Comparison of ENCODE assay signal across 27 mouse cellular contexts in genomic region chr9:99212643-99213042, GRCm38 (mm10). TPM values are rescaled to one million over a fixed set of nuclear protein-coding genes. Genes with fewer than 3 reads are reported as not detected.
A peak's percentile ranks its signal among the peaks of the same experiment; 100 is the strongest.
DNase-seq lines count a peak whose midpoint lies in the region; ATAC-seq and TF ChIP-seq lines count a peak whose summit lies in the region.
"Had no signal": no experiment of that assay in that cellular context is flagged by ENCODE, and none has a peak within 500 bp of the region (broad histone marks: within the 10 kb centered on the region; RNA-seq: fewer than 3 reads in every experiment).

No protein-coding gene starts in this region.

- no peak for TF ChIP-seq POLR2A in MEL (IDR thresholded peaks at IDR 0.05; ENCODE audit: control insufficient read depth in 1 of 2, insufficient read depth in 1 of 2, low read depth in 1 of 2, low read length in 2 of 2, poor library complexity in 1 of 2)

- peak; percentile 76 for ATAC-seq in granulocyte monocyte progenitor cell, adult 5-6 weeks (replicated peaks; ENCODE audit: poor library complexity, severe bottlenecking)
- ATAC-seq in megakaryocyte progenitor cell, adult 5-6 weeks (replicated peaks; ENCODE audit: poor library complexity) = peak; percentile 54
- ATAC-seq in midbrain, postnatal 0 days (ENCODE audit: low FRiP score) = no peak
- no peak for ATAC-seq in forebrain, embryonic 14.5 days
- ATAC-seq: CD4-positive, CD25-positive, alpha-beta regulatory T cell, adult 4 months; forebrain, embryonic 15.5 days; intestine, embryonic 15.5 days had no signal

- no peak overlapping the region for H3K4me3 ChIP-seq in MEL (ENCODE audit: control insufficient read depth in 1 of 2, insufficient read depth in 1 of 2, low read depth in 2 of 2, low read length in 2 of 2)
- no peak overlapping the region for H3K4me3 ChIP-seq in midbrain, postnatal 0 days (ENCODE audit: low read depth, low read length)
- no peak overlapping the region for H3K4me3 ChIP-seq in forebrain, embryonic 14.5 days (ENCODE audit: low read depth, low read length)
- H3K4me3 ChIP-seq: embryonic facial prominence, embryonic 10.5 days; forebrain, embryonic 15.5 days; heart, embryonic 15.5 days; hindbrain, embryonic 10.5 days; intestine, embryonic 15.5 days had no signal

- TF ChIP-seq RAD21 in MEL (IDR thresholded peaks at IDR 0.05; ENCODE audit: low read depth, low read length) = no peak

- no peak overlapping the region for H3K9ac ChIP-seq in MEL (ENCODE audit: control insufficient read depth, low read depth, low read length, poor library complexity, severe bottlenecking)
- H3K9ac ChIP-seq in midbrain, postnatal 0 days (replicated peaks; ENCODE audit: low read length, poor library complexity, severe bottlenecking) = no peak overlapping the region
- H3K9ac ChIP-seq in forebrain, embryonic 14.5 days (ENCODE audit: low read length) = no peak overlapping the region
- H3K9ac ChIP-seq: forebrain, embryonic 15.5 days; heart, embryonic 15.5 days; hindbrain, embryonic 14.5 days; intestine, embryonic 15.5 days had no signal

- H3K27ac ChIP-seq in MEL (ENCODE audit: control insufficient read depth, low read depth, low read length) = peak overlapping the region; percentile 39; the same call in 1 of the 2 replicates
- H3K27ac ChIP-seq in midbrain, postnatal 0 days (ENCODE audit: low read depth, low read length) = no peak overlapping the region
- H3K27ac ChIP-seq in forebrain, embryonic 14.5 days (ENCODE audit: low read depth, low read length) = no peak overlapping the region
- H3K27ac ChIP-seq: embryonic facial prominence, embryonic 10.5 days; forebrain, embryonic 15.5 days; heart, embryonic 15.5 days; hindbrain, embryonic 10.5 days; hindbrain, embryonic 14.5 days; intestine, embryonic 15.5 days had no signal

- no peak for TF ChIP-seq CTCF in MEL (IDR thresholded peaks at IDR 0.05 in 2 of 3, conservative IDR thresholded peaks at IDR 0.05 in 1 of 3; ENCODE audit: control insufficient read depth in 1 of 3, insufficient read depth in 1 of 3, low read depth in 2 of 3, low read length in 3 of 3, poor library complexity in 1 of 3, severe bottlenecking in 1 of 3)
- TF ChIP-seq CTCF in midbrain, postnatal 0 days (IDR thresholded peaks at IDR 0.05) = no peak

- DNase-seq in MEL (ENCODE audit: low read depth, low spot score) (peak; percentile 75), NIH3T3 (ENCODE audit: low read depth) (peak; percentile 13)
- no peak for DNase-seq in midbrain, postnatal 0 days (ENCODE audit: low spot score)
- no peak for DNase-seq in adrenal gland, adult (ENCODE audit: inconsistent age in 2 of 2, low spot score in 1 of 2)
- no peak for DNase-seq in forebrain, embryonic 14.5 days (ENCODE audit: low spot score)
- DNase-seq: adrenal gland, adult 8-10 months; adrenal gland, postnatal 36 days; B cell, adult 2 months; cerebellum, adult 18-20 months; cerebellum, adult 9-11 months; cerebellum, postnatal 36 days; gastrocnemius, postnatal 25 days; heart, postnatal 14 days; kidney, adult 18-20 months had no signal

- TF ChIP-seq EP300 in MEL (IDR thresholded peaks at IDR 0.05; ENCODE audit: low read depth in 1 of 2, low read length in 2 of 2) = peak; percentile 89 to 99

- H3K9me3 ChIP-seq in MEL (replicated peaks; ENCODE audit: insufficient read depth, low read length) = no peaks in the 10 kb centered on the region
- H3K9me3 ChIP-seq in midbrain, postnatal 0 days (ENCODE audit: low read length) = no peaks in the 10 kb centered on the region
- no peaks in the 10 kb centered on the region for H3K9me3 ChIP-seq in forebrain, embryonic 14.5 days (replicated peaks; ENCODE audit: control insufficient read depth, low read length)
- H3K9me3 ChIP-seq: embryonic facial prominence, embryonic 10.5 days; forebrain, embryonic 15.5 days; G1E; heart, embryonic 15.5 days; hindbrain, embryonic 10.5 days; intestine, embryonic 15.5 days had no signal

- peaks cover 8 to 34% of the 10 kb centered on the region in 2 experiments for H3K4me1 ChIP-seq in MEL (ENCODE audit: control insufficient read depth in 1 of 2, insufficient read depth in 2 of 2, low read length in 2 of 2)
- H3K4me1 ChIP-seq in midbrain, postnatal 0 days (ENCODE audit: insufficient read depth, low read length) = no peaks in the 10 kb centered on the region
- no peaks in the 10 kb centered on the region for H3K4me1 ChIP-seq in forebrain, embryonic 14.5 days (ENCODE audit: control insufficient read depth, insufficient read depth, low read length)
- H3K4me1 ChIP-seq: forebrain, embryonic 15.5 days; heart, embryonic 15.5 days; intestine, embryonic 15.5 days had no signal

- H3K27me3 ChIP-seq in MEL (ENCODE audit: control insufficient read depth in 1 of 2, insufficient read depth in 2 of 2, low read length in 2 of 2) = no peaks in the 10 kb centered on the region
- no peaks in the 10 kb centered on the region for H3K27me3 ChIP-seq in midbrain, postnatal 0 days (ENCODE audit: insufficient read depth, low read length)
- no peaks in the 10 kb centered on the region for H3K27me3 ChIP-seq in forebrain, embryonic 14.5 days (replicated peaks; ENCODE audit: control insufficient read depth, insufficient read depth, low read length)
- H3K27me3 ChIP-seq: forebrain, embryonic 15.5 days; heart, embryonic 15.5 days; intestine, embryonic 15.5 days had no signal

- H3K79me2 ChIP-seq in MEL (ENCODE audit: control insufficient read depth, insufficient read depth, low read length, poor library complexity) = no peaks in the 10 kb centered on the region

- WGBS in midbrain, postnatal 0 days = 76% methylated on average over 2 of the region's 2 CpGs
- 73% methylated on average over 2 of the region's 2 CpGs for WGBS in forebrain, embryonic 14.5 days

- H3K4me2 ChIP-seq in midbrain, postnatal 0 days (ENCODE audit: low read depth, low read length, poor library complexity, severe bottlenecking) = no peak overlapping the region
- no peak overlapping the region for H3K4me2 ChIP-seq in forebrain, embryonic 14.5 days (ENCODE audit: low read length)
- H3K4me2 ChIP-seq: forebrain, embryonic 15.5 days; heart, embryonic 11.5 days; heart, embryonic 15.5 days; hindbrain, embryonic 14.5 days; intestine, embryonic 15.5 days had no signal

- peaks cover 0 to 31% of the 10 kb centered on the region in 2 experiments; a peak in 2 of 4 replicates for H3K36me3 ChIP-seq in MEL (ENCODE audit: control insufficient read depth in 1 of 2, insufficient read depth in 2 of 2, low read length in 2 of 2)
- H3K36me3 ChIP-seq in midbrain, postnatal 0 days (ENCODE audit: insufficient read depth, low read length) = no peaks in the 10 kb centered on the region
- no peaks in the 10 kb centered on the region for H3K36me3 ChIP-seq in forebrain, embryonic 14.5 days (ENCODE audit: control insufficient read depth, insufficient read depth, low read length)
- H3K36me3 ChIP-seq: embryonic facial prominence, embryonic 10.5 days; forebrain, embryonic 15.5 days; G1E; heart, embryonic 15.5 days; hindbrain, embryonic 10.5 days; intestine, embryonic 15.5 days had no signal

TF ChIP-seq in MEL, 35 proteins besides CTCF, POLR2A, EP300 and RAD21:
- TF ChIP-seq GATA1 (IDR thresholded peaks at IDR 0.05; ENCODE audit: low read depth, low read length) = peak; percentile 89
- TF ChIP-seq ETS1 (IDR thresholded peaks at IDR 0.05; ENCODE audit: low read depth, low read length) = peak; percentile 75
- TF ChIP-seq SIN3A (IDR thresholded peaks at IDR 0.05; ENCODE audit: low read length) = no peak
- TF ChIP-seq TCF12 (IDR thresholded peaks at IDR 0.05; ENCODE audit: low read depth, low read length) = peak; percentile 91
- peak; percentile 78; the same call in 1 of the 2 replicates for TF ChIP-seq JUND (IDR thresholded peaks at IDR 0.05; ENCODE audit: low read depth, low read length)
- TF ChIP-seq MYB (IDR thresholded peaks at IDR 0.05; ENCODE audit: low read depth, low read length) = peak; percentile 29; the same call in 1 of the 2 replicates
- peak; percentile 72 for TF ChIP-seq TAL1 (IDR thresholded peaks at IDR 0.05; ENCODE audit: low read length)
- TF ChIP-seq MAX (IDR thresholded peaks at IDR 0.05; ENCODE audit: low read length) = no peak
- TF ChIP-seq TBP (IDR thresholded peaks at IDR 0.05; ENCODE audit: low read depth, low read length) = no peak; the same call in 1 of the 2 replicates
- TF ChIP-seq ELF1 (IDR thresholded peaks at IDR 0.05; ENCODE audit: low read depth, low read length) = 0 out of 2 replicates have a peak, but pooled peaks have one; percentile 43
- TF ChIP-seq RCOR1 (IDR thresholded peaks at IDR 0.05; ENCODE audit: low read depth, low read length) = peak; percentile 75
TF ChIP-seq in MEL: peak in this region for 8.

RNA-seq across cellular contexts. Expression of gene Faiml, which starts 24.4 kb away (rescaled TPM):
- total RNA-seq in MEL (2012; rRNA removed) = not detected in 2 replicates
- not detected for polyA plus RNA-seq in MEL (2012; ENCODE audit: insufficient read depth in 1 of 2, insufficient read length in 2 of 2, low read depth in 1 of 2, low replicate concordance in 2 of 2, missing spikeins in 1 of 2)
- total RNA-seq in granulocyte monocyte progenitor cell, adult 5-6 weeks (2014; fragmentation: Nextera tagmentation) = not detected in 2 replicates
- total RNA-seq in granulocyte monocyte progenitor cell, adult 5-6 weeks (2017) = not detected in 2 replicates
- total RNA-seq in megakaryocyte progenitor cell, adult 5-6 weeks (2015) = not detected in 2 replicates
- total RNA-seq in megakaryocyte progenitor cell, adult 5-6 weeks (2017) = not detected in 2 replicates
- total RNA-seq in midbrain, postnatal 0 days (2014; rRNA removed) = not detected in 2 replicates
- polyA plus RNA-seq in midbrain, postnatal 0 days (2015; fragmentation: Nextera tagmentation; extraction: Ambion mirVana) = not detected in 2 replicates
- not detected in 2 replicates for polyA plus RNA-seq in forebrain, embryonic 14.5 days (2014; fragmentation: Nextera tagmentation; extraction: Ambion mirVana)
- total RNA-seq: adrenal gland, adult 8-10 months; adrenal gland, postnatal 36 days; G1E; gastrocnemius, postnatal 25 days; heart, adult 18-20 months; heart, postnatal 14 days had no signal
- polyA plus RNA-seq: CD4-positive, CD25-positive, alpha-beta regulatory T cell, adult 4 months; embryonic facial prominence, embryonic 10.5 days; embryonic facial prominence, embryonic 14.5 days; forebrain, embryonic 15.5 days; G1E; heart, embryonic 11.5 days; heart, embryonic 15.5 days; hindbrain, embryonic 10.5 days; hindbrain, embryonic 14.5 days; intestine, embryonic 15.5 days had no signal

RNA-seq across cellular contexts. Expression of gene Cep70, which starts 30.5 kb away (rescaled TPM):
- total RNA-seq in MEL (2012; rRNA removed) = 7.3 and 8.0 TPM in 2 replicates
- polyA plus RNA-seq in MEL (2012; ENCODE audit: insufficient read depth in 1 of 2, insufficient read length in 2 of 2, low read depth in 1 of 2, low replicate concordance in 2 of 2, missing spikeins in 1 of 2) = 1 to 10 TPM in 1 of 2 experiments, not detected in 1; 7.6 TPM
- total RNA-seq in granulocyte monocyte progenitor cell, adult 5-6 weeks (2014; fragmentation: Nextera tagmentation) = 27.0 and 29.7 TPM in 2 replicates
- 22.8 and 50.5 TPM in 2 replicates for total RNA-seq in granulocyte monocyte progenitor cell, adult 5-6 weeks (2017)
- total RNA-seq in megakaryocyte progenitor cell, adult 5-6 weeks (2015) = 25.8 and 35.4 TPM in 2 replicates
- 31.7 and 45.5 TPM in 2 replicates for total RNA-seq in megakaryocyte progenitor cell, adult 5-6 weeks (2017)
- total RNA-seq in midbrain, postnatal 0 days (2014; rRNA removed) = 31.8 and 36.6 TPM in 2 replicates
- polyA plus RNA-seq in midbrain, postnatal 0 days (2015; fragmentation: Nextera tagmentation; extraction: Ambion mirVana) = 43.4 and 50.8 TPM in 2 replicates
- 65.1 and 78.1 TPM in 2 replicates for polyA plus RNA-seq in forebrain, embryonic 14.5 days (2014; fragmentation: Nextera tagmentation; extraction: Ambion mirVana)

Comparison
In these comparisons a context has a peak if more than half of its experiments do, and no peak if none do; other contexts are left out.
1. DNase-seq: peak in MEL (single experiment) and NIH3T3 (single experiment); none in midbrain, postnatal 0 days (single experiment), adrenal gland, adult (0 of 2) and forebrain, embryonic 14.5 days (single experiment).
2. ATAC-seq: peak in granulocyte monocyte progenitor cell, adult 5-6 weeks (single experiment) and megakaryocyte progenitor cell, adult 5-6 weeks (single experiment); none in midbrain, postnatal 0 days (single experiment) and forebrain, embryonic 14.5 days (single experiment).